In genomic region chr9:31204722-31205121, GRCm38 (mm10) we compare ENCODE assay signal across 12 mouse cellular contexts. TPM values are rescaled to one million over a fixed set of nuclear protein-coding genes. Genes with fewer than 3 reads are reported as not detected.
A peak's percentile ranks its signal among the peaks of the same experiment; 100 is the strongest.
DNase-seq lines count a peak whose midpoint lies in the region; ATAC-seq and TF ChIP-seq lines count a peak whose summit lies in the region.
"Had no signal": no experiment of that assay in that cellular context is flagged by ENCODE, and none has a peak within 500 bp of the region (broad histone marks: within the 10 kb centered on the region; RNA-seq: fewer than 3 reads in every experiment).

No protein-coding gene starts in this region.

- H3K4me1 ChIP-seq in heart, embryonic 12.5 days (replicated peaks): peaks cover 47% of the 10 kb centered on the region
- H3K4me1 ChIP-seq in liver, postnatal 0 days (ENCODE audit: insufficient read depth): peaks cover 38% of the 10 kb centered on the region
- peaks cover 32% of the 10 kb centered on the region for H3K4me1 ChIP-seq in forebrain, embryonic 10.5 days
- H3K4me1 ChIP-seq in thymus, adult 2 months (replicated peaks; ENCODE audit: control insufficient read depth, insufficient read depth, low read length): no peaks in the 10 kb centered on the region

- H3K9ac ChIP-seq in heart, embryonic 12.5 days: no peak overlapping the region
- no peak overlapping the region for H3K9ac ChIP-seq in liver, postnatal 0 days (replicated peaks)
- H3K9ac ChIP-seq: limb, embryonic 15.5 days; midbrain, embryonic 13.5 days had no signal

- H3K27ac ChIP-seq in heart, embryonic 12.5 days (ENCODE audit: poor library complexity, severe bottlenecking): no peak overlapping the region
- H3K27ac ChIP-seq in liver, postnatal 0 days (ENCODE audit: low read depth): peak overlapping the region; percentile 23; the same call in 1 of the 2 replicates
- H3K27ac ChIP-seq in forebrain, embryonic 10.5 days: no peak overlapping the region
- H3K27ac ChIP-seq in thymus, adult 2 months (ENCODE audit: control insufficient read depth, insufficient read depth, low read length): no peak overlapping the region
- H3K27ac ChIP-seq: limb, embryonic 15.5 days; midbrain, embryonic 13.5 days had no signal

- H3K9me3 ChIP-seq in heart, embryonic 12.5 days (replicated peaks): no peaks in the 10 kb centered on the region
- H3K9me3 ChIP-seq in liver, postnatal 0 days (ENCODE audit: low read length): no peaks in the 10 kb centered on the region
- no peaks in the 10 kb centered on the region for H3K9me3 ChIP-seq in forebrain, embryonic 10.5 days
- H3K9me3 ChIP-seq: limb, embryonic 15.5 days; midbrain, embryonic 13.5 days had no signal

- no peak overlapping the region for H3K4me3 ChIP-seq in heart, embryonic 12.5 days
- H3K4me3 ChIP-seq in liver, postnatal 0 days (ENCODE audit: low read depth, low read length): no peak overlapping the region
- H3K4me3 ChIP-seq in forebrain, embryonic 10.5 days: no peak overlapping the region
- no peak overlapping the region for H3K4me3 ChIP-seq in thymus, adult 2 months (ENCODE audit: control insufficient read depth, insufficient read depth, low read length)
- H3K4me3 ChIP-seq: limb, embryonic 15.5 days; midbrain, embryonic 13.5 days had no signal

- no peak for TF ChIP-seq POLR2A in thymus, adult 2 months (IDR thresholded peaks at IDR 0.05; ENCODE audit: control insufficient read depth, extremely low read depth, insufficient read depth, low read length, poor library complexity)

- DNase-seq in adrenal gland, adult 2 months: peak; percentile 34
- DNase-seq in adrenal gland, postnatal 14 days: no peak
- peak; percentile 31 for DNase-seq in kidney, adult 9 months
- DNase-seq in liver, postnatal 0 days: no peak
- no peak for DNase-seq in cerebellum, adult 18-20 months
- DNase-seq in forebrain, embryonic 10.5 days (ENCODE audit: extremely low spot score, low spot score): no peak
- DNase-seq in thymus, adult 2 months: no peak
- DNase-seq: cerebellum, postnatal 10 days; gastrocnemius, postnatal 10 days had no signal

- H3K36me3 ChIP-seq in heart, embryonic 12.5 days: no peaks in the 10 kb centered on the region
- H3K36me3 ChIP-seq in liver, postnatal 0 days (replicated peaks; ENCODE audit: insufficient read depth, low read length): no peaks in the 10 kb centered on the region
- H3K36me3 ChIP-seq in forebrain, embryonic 10.5 days (replicated peaks): peaks cover 6% of the 10 kb centered on the region
- no peaks in the 10 kb centered on the region for H3K36me3 ChIP-seq in thymus, adult 2 months (ENCODE audit: control insufficient read depth, insufficient read depth, low read length)
- H3K36me3 ChIP-seq: limb, embryonic 15.5 days; midbrain, embryonic 13.5 days had no signal

- ATAC-seq in heart, embryonic 12.5 days (ENCODE audit: insufficient number of reproducible peaks, low FRiP score): 0 out of 2 replicates have a peak, but pooled peaks have one; percentile 29
- ATAC-seq in liver, postnatal 0 days: no peak
- ATAC-seq: midbrain, embryonic 13.5 days had no signal

- 14% methylated on average over 6 of the region's 6 CpGs for WGBS in heart, embryonic 12.5 days
- 20% methylated on average over 6 of the region's 6 CpGs for WGBS in liver, postnatal 0 days (ENCODE audit: insufficient replicate concordance)
- WGBS in forebrain, embryonic 10.5 days: 75% methylated on average over 6 of the region's 6 CpGs
- 74% methylated on average over 6 of the region's 6 CpGs for WGBS in thymus, adult 2 months

- H3K4me2 ChIP-seq in heart, embryonic 12.5 days: no peak overlapping the region
- H3K4me2 ChIP-seq in liver, postnatal 0 days (ENCODE audit: low read depth, low read length): no peak overlapping the region
- H3K4me2 ChIP-seq: limb, embryonic 15.5 days; midbrain, embryonic 13.5 days had no signal

- no peak for TF ChIP-seq EP300 in liver, postnatal 0 days (IDR thresholded peaks at IDR 0.05; ENCODE audit: low read depth)

- TF ChIP-seq CTCF in liver, postnatal 0 days (IDR thresholded peaks at IDR 0.05; ENCODE audit: low read depth): 0 out of 2 replicates have a peak, but pooled peaks have one; percentile 17
- TF ChIP-seq CTCF in thymus, adult 2 months (IDR thresholded peaks at IDR 0.05; ENCODE audit: borderline replicate concordance, control insufficient read depth, extremely low read depth, insufficient read depth, low read length, poor library complexity): no peak

- H3K27me3 ChIP-seq in heart, embryonic 12.5 days (replicated peaks): no peaks in the 10 kb centered on the region
- H3K27me3 ChIP-seq in liver, postnatal 0 days (ENCODE audit: insufficient read depth, low read length): no peaks in the 10 kb centered on the region
- H3K27me3 ChIP-seq in forebrain, embryonic 10.5 days (ENCODE audit: poor library complexity, severe bottlenecking): no peaks in the 10 kb centered on the region
- peaks cover 2% of the 10 kb centered on the region; the same call in 1 of the 2 replicates for H3K27me3 ChIP-seq in thymus, adult 2 months (ENCODE audit: control insufficient read depth, insufficient read depth, low read length)
- H3K27me3 ChIP-seq: limb, embryonic 15.5 days; midbrain, embryonic 13.5 days had no signal

RNA-seq across cellular contexts. Expression of gene Aplp2, which starts 6.9 kb away (rescaled TPM):
- 100 to 1,000 TPM; 578 to 689 TPM for total RNA-seq in adrenal gland, adult 2 months (2021)
- polyA plus RNA-seq in adrenal gland, adult 2 months (2012; rRNA removed): 376 and 431 TPM in 2 replicates
- total RNA-seq in adrenal gland, postnatal 14 days (2021): 627 and 648 TPM in 2 replicates
- polyA plus RNA-seq in heart, embryonic 12.5 days (2016; fragmentation: Nextera tagmentation; extraction: Ambion mirVana): 344 and 358 TPM in 2 replicates
- polyA plus RNA-seq in liver, postnatal 0 days (2015; fragmentation: Nextera tagmentation; extraction: Ambion mirVana): 167 and 178 TPM in 2 replicates
- polyA plus RNA-seq in forebrain, embryonic 10.5 days (2016; fragmentation: Nextera tagmentation; extraction: Ambion mirVana): 206 and 216 TPM in 2 replicates
- 163 and 188 TPM in 2 replicates for polyA plus RNA-seq in thymus, adult 2 months (2012; rRNA removed)

Comparison
In these comparisons a context has a peak if more than half of its experiments do, and no peak if none do; other contexts are left out.
1. DNase-seq: peak in adrenal gland, adult 2 months (single experiment) and kidney, adult 9 months (single experiment); none in adrenal gland, postnatal 14 days (single experiment), liver, postnatal 0 days (single experiment), cerebellum, adult 18-20 months (0 of 2), forebrain, embryonic 10.5 days (single experiment) and thymus, adult 2 months (single experiment).